In the genomic region with DNA sequence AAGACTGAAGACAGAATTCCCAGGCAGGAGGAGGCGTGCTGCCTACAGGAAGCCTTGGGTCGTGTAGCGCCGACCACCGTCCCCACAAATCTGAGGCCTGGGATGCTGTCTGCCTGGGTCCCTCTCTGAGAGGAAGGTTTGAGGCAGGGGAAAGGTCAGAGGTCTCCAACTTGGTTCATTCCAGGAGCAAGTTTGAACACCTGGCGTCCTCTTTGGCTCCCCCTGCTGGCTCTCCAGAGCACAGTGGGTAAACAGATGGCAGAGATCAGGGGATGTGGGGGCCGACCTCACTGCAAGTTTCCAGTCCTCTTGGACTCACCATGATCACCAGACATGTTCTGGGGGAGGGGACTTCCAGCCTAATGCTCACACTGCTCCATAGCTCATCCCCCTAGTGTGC, we compare ENCODE assay signal across 9 mouse cellular contexts. TPM values are rescaled to one million over a fixed set of nuclear protein-coding genes. Genes with fewer than 3 reads are reported as not detected.
DNase-seq lines count a peak whose midpoint lies in the region; ATAC-seq and TF ChIP-seq lines count a peak whose summit lies in the region.
"Had no signal": no experiment of that assay in that cellular context is flagged by ENCODE, and none has a peak within 500 bp of the region (broad histone marks: within the 10 kb centered on the region; RNA-seq: fewer than 3 reads in every experiment).

No protein-coding gene starts in this region.

- no peak overlapping the region for H3K4me2 ChIP-seq in forebrain, embryonic 14.5 days (ENCODE audit: low read length)
- H3K4me2 ChIP-seq in forebrain, embryonic 15.5 days (replicated peaks) = no peak overlapping the region
- H3K4me2 ChIP-seq in kidney, postnatal 0 days (ENCODE audit: low read length) = no peak overlapping the region

- peak; percentile 42 for DNase-seq in forebrain, embryonic 14.5 days (ENCODE audit: low spot score)
- DNase-seq in urinary bladder, postnatal 14 days (ENCODE audit: low spot score) = peak; percentile 56
- DNase-seq in urinary bladder, adult 2 months (ENCODE audit: low spot score) = no peak
- DNase-seq in embryonic facial prominence, embryonic 10.5 days (ENCODE audit: low spot score) = peak; percentile 72
- peak; percentile 58 for DNase-seq in kidney, postnatal 0 days (ENCODE audit: low spot score)
- DNase-seq in testis, postnatal 10 days (ENCODE audit: low spot score) = peak; percentile 78

- H3K9me3 ChIP-seq in forebrain, embryonic 14.5 days (replicated peaks; ENCODE audit: control insufficient read depth, low read length) = no peaks in the 10 kb centered on the region
- H3K9me3 ChIP-seq in forebrain, embryonic 15.5 days = no peaks in the 10 kb centered on the region
- H3K9me3 ChIP-seq in embryonic facial prominence, embryonic 10.5 days = no peaks in the 10 kb centered on the region
- no peaks in the 10 kb centered on the region for H3K9me3 ChIP-seq in kidney, postnatal 0 days (replicated peaks; ENCODE audit: low read length)

- H3K27ac ChIP-seq in forebrain, embryonic 14.5 days (ENCODE audit: low read depth, low read length) = no peak overlapping the region
- H3K27ac ChIP-seq in forebrain, embryonic 15.5 days (replicated peaks) = no peak overlapping the region
- H3K27ac ChIP-seq in embryonic facial prominence, embryonic 10.5 days (replicated peaks) = 0 out of 2 replicates have a peak overlapping the region, but pooled peaks have one; percentile 3
- no peak overlapping the region for H3K27ac ChIP-seq in kidney, postnatal 0 days

- peak; percentile 24; the same call in 1 of the 2 replicates for ATAC-seq in forebrain, embryonic 14.5 days
- no peak for ATAC-seq in forebrain, embryonic 15.5 days (replicated peaks)
- peak; percentile 11; the same call in 1 of the 2 replicates for ATAC-seq in kidney, postnatal 0 days (replicated peaks; ENCODE audit: low FRiP score, low read depth)
- ATAC-seq in megakaryocyte progenitor cell, adult 5-6 weeks (replicated peaks; ENCODE audit: poor library complexity) = peak; percentile 51
- ATAC-seq: Patski had no signal

- H3K4me3 ChIP-seq in forebrain, embryonic 14.5 days (ENCODE audit: low read depth, low read length) = no peak overlapping the region
- H3K4me3 ChIP-seq in forebrain, embryonic 15.5 days = no peak overlapping the region
- H3K4me3 ChIP-seq in embryonic facial prominence, embryonic 10.5 days = no peak overlapping the region
- no peak overlapping the region for H3K4me3 ChIP-seq in kidney, postnatal 0 days (replicated peaks; ENCODE audit: low read depth, low read length)

- TF ChIP-seq CTCF in kidney, postnatal 0 days (IDR thresholded peaks at IDR 0.05; ENCODE audit: low read depth) = peak; percentile 84

- H3K4me1 ChIP-seq in forebrain, embryonic 14.5 days (ENCODE audit: control insufficient read depth, insufficient read depth, low read length) = no peaks in the 10 kb centered on the region
- no peaks in the 10 kb centered on the region for H3K4me1 ChIP-seq in forebrain, embryonic 15.5 days
- H3K4me1 ChIP-seq in embryonic facial prominence, embryonic 10.5 days = peaks cover 35% of the 10 kb centered on the region
- peaks cover 7% of the 10 kb centered on the region; the same call in 1 of the 2 replicates for H3K4me1 ChIP-seq in kidney, postnatal 0 days (replicated peaks; ENCODE audit: insufficient read depth, low read length)

- no peaks in the 10 kb centered on the region for H3K36me3 ChIP-seq in forebrain, embryonic 14.5 days (ENCODE audit: control insufficient read depth, insufficient read depth, low read length)
- H3K36me3 ChIP-seq in forebrain, embryonic 15.5 days = no peaks in the 10 kb centered on the region
- peaks cover 44% of the 10 kb centered on the region for H3K36me3 ChIP-seq in embryonic facial prominence, embryonic 10.5 days (replicated peaks)
- peaks cover 10% of the 10 kb centered on the region; the same call in 1 of the 2 replicates for H3K36me3 ChIP-seq in kidney, postnatal 0 days (ENCODE audit: insufficient read depth, low read length)

- WGBS in forebrain, embryonic 14.5 days = 58% methylated on average over 7 of the region's 7 CpGs
- WGBS in forebrain, embryonic 15.5 days = 55% methylated on average over 7 of the region's 7 CpGs
- WGBS in embryonic facial prominence, embryonic 10.5 days = 42% methylated on average over 7 of the region's 7 CpGs
- 45% methylated on average over 7 of the region's 7 CpGs for WGBS in kidney, postnatal 0 days

- H3K9ac ChIP-seq in forebrain, embryonic 14.5 days (ENCODE audit: low read length) = no peak overlapping the region
- H3K9ac ChIP-seq in forebrain, embryonic 15.5 days (replicated peaks) = no peak overlapping the region
- H3K9ac ChIP-seq in kidney, postnatal 0 days (ENCODE audit: low read depth, low read length) = no peak overlapping the region

- H3K27me3 ChIP-seq in forebrain, embryonic 14.5 days (replicated peaks; ENCODE audit: control insufficient read depth, insufficient read depth, low read length) = no peaks in the 10 kb centered on the region
- H3K27me3 ChIP-seq in forebrain, embryonic 15.5 days = no peaks in the 10 kb centered on the region
- H3K27me3 ChIP-seq in embryonic facial prominence, embryonic 10.5 days (replicated peaks; ENCODE audit: low read depth, poor library complexity, severe bottlenecking) = no peaks in the 10 kb centered on the region
- H3K27me3 ChIP-seq in kidney, postnatal 0 days (ENCODE audit: insufficient read depth, low read length) = no peaks in the 10 kb centered on the region
- H3K27me3 ChIP-seq: Patski had no signal

RNA-seq across cellular contexts. Expression of a gene that starts 39.3 kb away (rescaled TPM):
- polyA plus RNA-seq in forebrain, embryonic 14.5 days (2014; fragmentation: Nextera tagmentation; extraction: Ambion mirVana) = 63.9 and 70.5 TPM in 2 replicates
- 65.8 and 69.9 TPM in 2 replicates for polyA plus RNA-seq in forebrain, embryonic 15.5 days (2015; fragmentation: Nextera tagmentation; extraction: Ambion mirVana)
- polyA plus RNA-seq in urinary bladder, adult 2 months (2012; rRNA removed) = 60.7 and 70.8 TPM in 2 replicates
- 78.5 and 84.3 TPM in 2 replicates for polyA plus RNA-seq in embryonic facial prominence, embryonic 10.5 days (2016; fragmentation: Nextera tagmentation; extraction: Ambion mirVana)
- polyA plus RNA-seq in kidney, postnatal 0 days (2015; fragmentation: Nextera tagmentation; extraction: Ambion mirVana) = 70.4 and 72.1 TPM in 2 replicates
- total RNA-seq in megakaryocyte progenitor cell, adult 5-6 weeks (2015) = 88.9 and 94.8 TPM in 2 replicates
- total RNA-seq in megakaryocyte progenitor cell, adult 5-6 weeks (2017) = 99.6 and 139 TPM in 2 replicates
